Mouse (Mus musculus) liver, postnatal 0 days (tissue): ENCODE results near the gene 2410131K14Rik.

Source experiments
- CTCF ChIP-seq: sonication (generic); IDR thresholded peaks from 2 replicates; pipeline ENCODE4 v1.5.1; 2016; ENCODE audit warnings: antibody characterized with exemption, low read depth
- EP300 ChIP-seq: IDR thresholded peaks from 2 replicates; pipeline ENCODE4 v1.6.1; 2016; ENCODE audit warnings: antibody characterized with exemption, low read depth, mild to moderate bottlenecking

DNA sequence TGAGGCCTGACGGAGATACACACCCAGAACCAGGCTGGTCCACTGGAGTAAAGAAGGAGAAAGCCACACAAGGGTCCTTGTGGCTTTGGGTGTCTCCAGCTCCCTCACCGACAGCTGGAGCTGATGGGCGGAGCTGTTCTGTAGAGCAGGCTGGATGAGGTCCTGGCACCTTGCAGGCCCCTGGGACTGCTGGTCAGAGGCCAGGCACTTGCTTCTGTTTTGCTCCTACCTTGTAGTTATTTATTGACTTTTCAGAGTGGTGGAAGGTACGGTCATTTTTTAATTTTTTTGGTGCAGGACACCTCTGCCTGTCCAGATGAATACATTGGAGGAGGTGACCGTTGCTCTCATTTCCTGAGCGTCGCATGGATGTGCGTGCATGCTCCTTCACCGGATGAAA is 16.2 kb downstream of the 2410131K14Rik start:
- no peak for TF ChIP-seq CTCF
- TF ChIP-seq EP300, result no peak
